Mouse (Mus musculus) embryo, embryonic 11.5 days (tissue): ENCODE results near the gene Hbq1b.
A peak's percentile ranks its signal among the peaks of the same experiment; 100 is the strongest.
"Not testable (repeated sequence)": the region's sequence is repeated elsewhere in the genome, so short reads cannot be mapped to it uniquely, and the experiment has no call there.

Experiments
- DNase-seq: peaks from one replicate; pipeline ENCODE4 v3.0.0-alpha.2; 2012; ENCODE audit warnings: low read depth, low spot score

Hbq1b gene

GRCm38 (mm10) chr11:32267188-32267884 lies 19.4 kb upstream of the Hbq1b start, which contains the start of gene Nprl3:
Nprl3 (minus strand) TSS chr11:32267707.
- peak; percentile 91 for DNase-seq

DNA sequence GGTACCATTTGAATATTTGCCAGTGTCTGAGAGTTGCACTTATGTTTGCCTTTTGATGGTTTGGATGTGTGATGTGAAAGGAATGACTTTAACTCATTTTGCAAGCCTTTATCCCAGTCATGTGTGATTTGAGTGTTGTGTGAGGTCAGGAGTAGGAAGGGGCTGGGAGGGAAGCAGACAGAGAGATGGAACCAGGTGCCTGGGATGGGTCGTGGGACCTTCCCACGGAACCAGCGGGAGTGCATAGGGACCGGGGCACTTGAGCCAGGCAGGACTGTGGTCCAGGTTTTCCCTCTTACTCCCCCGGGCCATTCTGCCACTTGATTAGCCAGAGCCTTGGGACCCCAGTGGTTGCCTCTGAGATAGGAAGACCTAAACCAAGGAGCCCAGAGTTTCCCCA lies 18.8 kb upstream of the Hbq1b start:
- DNase-seq = no peak

GRCm38 (mm10) chr11:32268952-32269351 lies 17.8 kb upstream of the Hbq1b start:
- DNase-seq = no peak

DNA sequence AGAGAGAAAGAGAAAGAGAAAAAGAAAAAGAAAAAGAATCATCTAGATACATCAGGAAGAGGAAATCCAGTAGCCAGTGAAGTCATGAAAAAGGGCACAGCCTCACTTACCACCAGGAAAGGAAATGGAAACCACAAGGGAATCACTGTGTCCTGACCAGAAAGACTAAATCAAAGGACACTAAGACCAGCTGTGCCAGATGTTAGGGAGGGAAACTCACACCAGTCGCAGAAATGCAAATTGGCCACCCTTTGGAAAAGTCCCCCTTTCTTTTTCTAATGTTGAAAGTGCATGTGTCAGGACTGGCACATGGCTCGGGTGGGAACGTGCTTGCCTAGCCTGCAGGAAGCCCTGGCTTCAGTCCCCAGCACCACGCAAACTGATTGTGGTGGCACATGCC lies 15.6 kb upstream of the Hbq1b start:
- DNase-seq = no peak

GRCm38 (mm10) chr11:32276347-32276746 lies 10.4 kb upstream of the Hbq1b start, which contains the start of gene Hba-x:
Hba-x (plus strand) TSS chr11:32276400.
- no peak for DNase-seq

GRCm38 (mm10) chr11:32277736-32278457 lies 8.9 kb upstream of the Hbq1b start:
- no peak for DNase-seq

GRCm38 (mm10) chr11:32278458-32278957 lies 8.3 kb upstream of the Hbq1b start:
- no peak for DNase-seq

DNA sequence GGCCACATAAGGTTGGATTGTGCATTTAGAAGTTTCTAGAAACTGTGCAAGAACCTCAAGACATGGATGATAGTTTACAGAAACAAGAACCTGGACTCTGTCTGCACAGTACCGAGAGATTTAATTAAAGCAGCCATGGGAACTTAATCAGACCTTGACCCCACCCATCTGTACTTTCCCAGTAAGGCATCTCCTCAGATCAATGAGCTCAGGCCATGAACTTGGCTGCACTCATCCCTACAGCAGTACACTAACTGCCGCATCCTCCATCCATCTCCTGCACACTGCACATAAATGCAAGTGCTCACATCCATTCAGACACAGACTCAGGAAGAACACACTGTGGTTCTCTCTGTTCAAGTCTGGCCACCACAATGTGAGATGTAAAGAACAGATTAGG lies 6.1 kb upstream of the Hbq1b start:
- no peak for DNase-seq

DNA sequence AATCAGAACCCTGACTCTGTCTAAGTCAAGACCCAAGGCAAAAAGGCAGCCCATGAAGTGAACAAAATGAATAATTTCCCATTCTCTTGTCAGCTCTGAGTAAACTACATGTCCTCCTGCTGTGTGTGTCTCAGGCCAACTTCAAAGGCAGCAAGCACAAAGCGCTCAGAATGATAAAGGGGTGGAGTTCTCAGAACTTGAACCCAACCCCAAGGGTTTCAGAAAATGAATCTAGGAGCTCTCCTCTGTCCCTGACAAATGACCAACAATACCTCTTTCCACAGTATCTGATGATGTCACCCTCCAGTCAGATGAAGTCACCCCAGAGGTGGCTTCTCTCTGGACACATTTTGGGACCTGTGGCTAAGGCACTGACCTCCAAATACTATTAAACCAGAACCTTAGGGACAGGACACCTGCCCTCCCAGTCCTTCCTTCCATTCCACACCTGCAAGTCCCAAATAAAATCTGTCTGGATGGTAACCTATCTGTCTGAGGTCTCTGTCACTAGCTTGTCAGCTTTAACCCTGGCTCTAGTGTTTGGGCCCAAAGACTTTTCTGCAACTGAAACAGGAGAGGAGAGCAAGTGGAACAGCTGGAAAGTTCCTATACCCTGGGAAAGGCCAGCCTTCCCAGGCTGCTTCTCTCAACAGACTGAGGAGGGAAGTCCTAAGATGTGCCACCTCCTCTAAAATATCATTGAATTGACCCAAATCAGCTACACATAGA lies 5.2 kb upstream of the Hbq1b start:
- no peak for DNase-seq

GRCm38 (mm10) chr11:32283091-32283777 lies 3.5 kb upstream of the Hbq1b start, which contains the start of gene Hba-a1:
Hba-a1 (plus strand) TSS chr11:32283511.
- not testable (repeated sequence) for DNase-seq

- not testable (repeated sequence) for DNase-seq
Observed at GRCm38 (mm10) chr11:32284582-32284981, 2.2 kb upstream of the Hbq1b start.

DNA sequence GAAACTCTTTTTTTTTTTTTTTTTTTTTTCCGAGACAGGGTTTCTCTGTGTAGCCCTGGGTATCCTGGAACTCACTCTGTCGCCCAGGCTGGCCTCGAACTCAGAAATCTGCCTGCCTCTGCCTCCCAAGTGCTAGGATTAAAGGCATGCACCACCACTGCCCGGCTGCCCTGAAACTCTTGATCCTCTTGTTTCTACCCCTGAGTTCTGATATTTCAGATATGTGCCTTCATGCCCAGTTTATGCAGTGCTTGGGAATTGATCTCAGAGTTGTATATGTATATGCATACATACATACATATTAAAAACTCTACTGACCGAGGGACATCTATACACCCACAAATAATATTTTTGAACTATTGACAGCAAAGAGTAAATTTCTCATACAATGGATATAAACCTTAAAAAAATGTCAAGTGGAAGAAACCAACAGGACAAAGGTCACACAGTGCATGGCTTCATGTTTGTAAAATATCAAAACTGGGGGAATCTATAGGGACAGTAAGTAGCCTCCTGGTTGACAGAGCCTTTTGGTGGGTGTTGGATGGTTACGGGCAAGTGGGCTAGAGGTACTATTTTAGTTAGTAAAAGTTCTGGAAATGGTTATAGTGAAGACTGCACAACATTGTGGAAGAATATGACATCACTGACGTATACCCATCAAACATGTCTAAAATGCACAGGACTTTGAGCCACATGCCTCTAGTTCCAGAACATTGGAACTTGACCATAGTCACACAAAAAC lies 1.6 kb upstream of the Hbq1b start:
- no peak for DNase-seq

DNA sequence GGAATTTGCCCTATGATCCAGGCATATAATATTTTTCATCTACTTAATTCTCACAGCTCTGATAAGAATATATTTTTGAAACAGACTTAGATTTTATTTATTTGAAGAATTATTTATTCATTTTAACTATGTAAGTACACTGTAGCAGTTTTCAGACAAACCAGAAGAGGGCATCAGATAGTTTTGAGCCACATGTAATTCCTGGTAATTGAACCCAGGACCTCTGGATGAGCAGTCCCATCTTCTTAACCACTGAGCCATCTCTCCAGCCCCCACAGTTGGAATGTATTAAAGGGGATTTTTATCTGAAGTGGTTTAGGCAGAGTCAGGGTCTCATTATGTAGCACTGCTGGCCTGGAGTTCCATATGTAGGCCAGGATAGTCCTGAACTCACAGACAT lies 878 bp upstream of the Hbq1b start:
- not testable (repeated sequence) for DNase-seq

DNA sequence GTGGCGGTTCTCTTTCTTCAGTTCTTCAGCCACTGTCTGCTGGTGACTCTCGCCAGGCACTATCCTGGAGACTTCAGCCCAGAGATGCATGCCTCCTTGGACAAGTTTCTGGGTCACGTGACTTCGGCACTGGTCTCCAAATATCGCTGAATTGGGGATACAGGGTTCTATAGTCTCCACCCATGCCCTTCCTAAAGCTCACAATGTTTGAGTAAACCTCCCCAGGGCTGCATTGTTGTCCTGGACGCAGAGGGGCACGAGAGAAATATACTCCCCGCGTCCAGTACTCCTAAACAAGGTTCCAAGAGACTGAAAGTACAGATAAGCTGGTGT lies 694 bp downstream of the Hbq1b start:
- no peak for DNase-seq

GRCm38 (mm10) chr11:32292819-32293218 lies 6.1 kb downstream of the Hbq1b start:
- not testable (repeated sequence) for DNase-seq

DNA sequence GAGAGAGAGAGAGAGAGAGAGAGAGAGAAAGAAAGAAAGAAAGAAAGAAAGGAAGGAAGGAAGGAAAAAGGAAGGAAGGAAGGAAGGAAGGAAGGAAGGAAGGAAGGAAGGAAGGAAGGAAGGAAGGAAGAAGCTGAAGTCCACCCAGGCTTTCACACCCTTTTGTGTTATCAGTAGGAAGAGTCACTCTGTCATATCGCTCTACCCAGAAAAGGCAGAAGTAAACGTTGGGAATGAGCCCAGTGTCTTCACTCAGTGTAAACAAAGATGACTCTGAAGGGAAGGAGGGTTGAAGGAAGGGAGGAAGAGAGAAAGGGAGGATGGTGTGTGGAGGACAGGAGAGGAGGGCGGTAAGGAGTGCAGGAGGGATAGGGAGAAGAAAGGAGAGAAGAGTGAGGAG lies 6.7 kb downstream of the Hbq1b start:
- DNase-seq = not testable (repeated sequence)

DNA sequence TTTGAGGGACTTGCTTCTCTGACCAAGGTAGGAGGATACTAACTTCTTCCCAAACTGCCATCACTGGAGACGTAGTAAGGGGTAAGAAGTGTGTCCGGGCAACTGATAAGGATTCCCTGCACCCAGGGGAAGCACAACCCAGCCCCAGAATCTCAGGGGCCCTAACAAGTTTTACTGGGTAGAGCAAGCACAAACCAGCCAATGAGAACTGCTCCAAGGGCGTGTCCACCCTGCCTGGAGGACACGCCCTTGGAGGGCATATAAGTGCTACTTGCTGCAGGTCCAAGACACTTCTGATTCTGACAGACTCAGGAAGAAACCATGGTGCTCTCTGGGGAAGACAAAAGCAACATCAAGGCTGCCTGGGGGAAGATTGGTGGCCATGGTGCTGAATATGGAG lies 9.4 kb downstream of the Hbq1b start, which contains the start of gene Hba-a2:
Gene Hba-a2, plus strand, starts transcription at position 287 of the 400 bp plus-strand sequence.
- DNase-seq = not testable (repeated sequence)

GRCm38 (mm10) chr11:32297417-32297816 lies 10.7 kb downstream of the Hbq1b start:
- not testable (repeated sequence) for DNase-seq

DNA sequence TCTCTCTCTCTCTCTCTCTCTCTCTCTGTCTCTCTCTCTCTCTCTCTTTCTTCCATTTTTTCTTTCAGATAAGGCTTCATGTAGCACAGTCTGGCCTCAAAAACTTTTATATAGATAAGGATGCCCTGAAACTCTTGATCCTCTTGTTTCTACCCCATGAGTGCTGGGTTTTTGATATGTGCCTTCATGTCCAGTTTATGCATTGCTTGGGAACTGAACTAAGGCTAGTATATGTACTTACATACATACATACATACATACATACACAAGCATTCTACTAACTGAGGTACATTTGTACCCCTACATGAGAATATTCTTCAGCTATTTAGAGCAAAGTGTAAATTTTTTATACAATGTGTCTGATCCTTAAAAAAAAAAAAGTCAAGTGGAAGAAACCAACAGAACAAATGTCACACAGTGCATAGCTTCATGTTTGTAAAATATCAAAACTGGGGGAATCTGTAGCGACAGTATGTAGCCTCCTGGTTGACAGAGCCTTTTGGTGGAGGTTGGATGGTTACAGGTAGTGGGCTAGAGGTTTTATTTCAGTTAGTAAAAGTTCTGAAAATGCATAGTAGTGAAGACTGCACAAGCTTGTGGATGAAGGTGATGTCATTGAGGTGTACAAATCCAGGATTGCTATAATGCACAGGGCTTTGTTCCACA lies 11.2 kb downstream of the Hbq1b start:
- no peak for DNase-seq

DNA sequence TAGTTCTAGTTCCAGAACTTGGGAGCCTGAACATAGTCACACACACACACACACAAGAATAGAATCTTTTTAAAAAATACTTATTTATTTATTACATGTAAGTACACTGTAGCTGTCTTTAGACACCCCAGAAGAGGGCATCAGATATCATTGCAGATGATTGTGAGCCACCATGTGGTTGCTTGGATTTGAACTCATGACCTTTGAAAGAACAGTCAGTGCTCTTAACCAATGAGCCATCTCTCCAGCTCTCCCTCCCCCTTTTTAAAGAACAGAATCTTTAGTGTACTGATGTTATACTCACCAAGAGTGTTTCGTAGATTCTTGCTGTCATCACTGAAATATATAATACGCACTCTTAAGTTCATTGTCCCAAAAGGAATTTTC lies 11.8 kb downstream of the Hbq1b start:
- no peak for DNase-seq
